ENCODE assay signal across 9 mouse cellular contexts in genomic region chr11:100297801-100298200, GRCm38 (mm10). TPM values are rescaled to one million over a fixed set of nuclear protein-coding genes. Genes with fewer than 3 reads are reported as not detected.
DNase-seq lines count a peak whose midpoint lies in the region; ATAC-seq and TF ChIP-seq lines count a peak whose summit lies in the region.
"Had no signal": no experiment of that assay in that cellular context is flagged by ENCODE, and none has a peak within 500 bp of the region (broad histone marks: within the 10 kb centered on the region; RNA-seq: fewer than 3 reads in every experiment).

No protein-coding gene starts in this region.

- no peak for TF ChIP-seq POLR2A in ES-Bruce4 (IDR thresholded peaks at IDR 0.05; ENCODE audit: insufficient read depth, low read length)
- TF ChIP-seq POLR2A in liver, adult 2 months (IDR thresholded peaks at IDR 0.05; ENCODE audit: extremely low read depth, insufficient read depth, low read length) = no peak

- 0 out of 2 replicates have a peak, but pooled peaks cover 8% of the 10 kb centered on the region for H3K27me3 ChIP-seq in heart, postnatal 0 days (ENCODE audit: control insufficient read depth, insufficient read depth, low read length)
- no peaks in the 10 kb centered on the region for H3K27me3 ChIP-seq in ES-Bruce4 (ENCODE audit: control insufficient read depth, insufficient read depth, low read length, poor library complexity, severe bottlenecking)
- H3K27me3 ChIP-seq in erythroblast, embryonic 14.5 days (ENCODE audit: control insufficient read depth) = peaks cover 5% of the 10 kb centered on the region; the same call in 1 of the 2 replicates
- no peaks in the 10 kb centered on the region for H3K27me3 ChIP-seq in liver, adult 2 months (ENCODE audit: control insufficient read depth, insufficient read depth, low read length)
- no peaks in the 10 kb centered on the region for H3K27me3 ChIP-seq in splenic B cell, adult 2 months (ENCODE audit: control insufficient read depth, insufficient read depth, low read length, poor library complexity, severe bottlenecking)

- DNase-seq in heart, postnatal 0 days (ENCODE audit: low spot score) = no peak
- DNase-seq in heart, postnatal 25 days (ENCODE audit: low spot score) = no peak
- no peak for DNase-seq in liver, adult 2 months (ENCODE audit: extremely low read depth, low read depth, low spot score)
- DNase-seq in splenic B cell, adult 2 months (ENCODE audit: low read depth, low spot score) = peak; percentile 60
- no peak for DNase-seq in spleen, postnatal 36 days (ENCODE audit: low spot score in 2 of 2)

- H3K4me3 ChIP-seq in heart, postnatal 0 days (ENCODE audit: low read depth, low read length) = no peak overlapping the region
- peak overlapping the region; percentile 30 for H3K4me3 ChIP-seq in ES-Bruce4 (ENCODE audit: low read depth, low read length)
- peak overlapping the region; percentile 0 for H3K4me3 ChIP-seq in erythroblast, embryonic 14.5 days (replicated peaks)
- no peak overlapping the region for H3K4me3 ChIP-seq in liver, adult 2 months (ENCODE audit: insufficient read depth, low read depth, low read length)

- no peaks in the 10 kb centered on the region for H3K9me3 ChIP-seq in heart, postnatal 0 days (replicated peaks; ENCODE audit: control insufficient read depth, low read length)
- H3K9me3 ChIP-seq in ES-Bruce4 (replicated peaks; ENCODE audit: control insufficient read depth, insufficient read depth, low read length, poor library complexity, severe bottlenecking) = no peaks in the 10 kb centered on the region
- no peaks in the 10 kb centered on the region for H3K9me3 ChIP-seq in erythroblast, embryonic 14.5 days (ENCODE audit: control insufficient read depth, low read length)

- 33% methylated on average over 5 of the region's 5 CpGs for WGBS in heart, postnatal 0 days
- 35% methylated on average over 5 of the region's 5 CpGs for WGBS in liver, adult 2 months

- 0 out of 2 replicates have a peak, but pooled peaks cover 4% of the 10 kb centered on the region for H3K4me1 ChIP-seq in heart, postnatal 0 days (ENCODE audit: control insufficient read depth, insufficient read depth)
- no peaks in the 10 kb centered on the region for H3K4me1 ChIP-seq in ES-Bruce4 (ENCODE audit: control insufficient read depth, insufficient read depth, low read length)
- H3K4me1 ChIP-seq in erythroblast, embryonic 14.5 days (ENCODE audit: control insufficient read depth) = peaks cover 8% of the 10 kb centered on the region
- no peaks in the 10 kb centered on the region for H3K4me1 ChIP-seq in liver, adult 2 months (ENCODE audit: control insufficient read depth, insufficient read depth, low read length)

- H3K79me2 ChIP-seq in liver, adult 2 months (ENCODE audit: control insufficient read depth, insufficient read depth, low read length) = no peaks in the 10 kb centered on the region

- no peak overlapping the region for H3K27ac ChIP-seq in heart, postnatal 0 days (ENCODE audit: low read depth)
- no peak overlapping the region for H3K27ac ChIP-seq in ES-Bruce4 (ENCODE audit: insufficient read depth, low read length)
- no peak overlapping the region for H3K27ac ChIP-seq in liver, adult 2 months (replicated peaks; ENCODE audit: insufficient read depth, low read depth, low read length)

- no peak for ATAC-seq in heart, postnatal 0 days (ENCODE audit: insufficient read depth, low read depth)
- no peak for ATAC-seq in cerebellum, adult (ENCODE audit: insufficient number of reproducible peaks, low FRiP score, low TSS enrichment)

- H3K36me3 ChIP-seq in heart, postnatal 0 days (replicated peaks; ENCODE audit: control insufficient read depth, insufficient read depth, low read length) = no peaks in the 10 kb centered on the region
- no peaks in the 10 kb centered on the region for H3K36me3 ChIP-seq in ES-Bruce4 (ENCODE audit: control insufficient read depth, insufficient read depth, low read length, poor library complexity, severe bottlenecking)
- H3K36me3 ChIP-seq in erythroblast, embryonic 14.5 days (ENCODE audit: control insufficient read depth) = no peaks in the 10 kb centered on the region
- H3K36me3 ChIP-seq in liver, adult 2 months (ENCODE audit: control insufficient read depth, insufficient read depth, low read length) = no peaks in the 10 kb centered on the region
- H3K36me3 ChIP-seq in splenic B cell, adult 2 months (ENCODE audit: control insufficient read depth, insufficient read depth, low read length, poor library complexity, severe bottlenecking) = no peaks in the 10 kb centered on the region

- no peak for TF ChIP-seq EP300 in heart, postnatal 0 days (IDR thresholded peaks at IDR 0.05; ENCODE audit: low read depth)
- no peak for TF ChIP-seq EP300 in ES-Bruce4 (IDR thresholded peaks at IDR 0.05; ENCODE audit: insufficient read depth, low read depth, low read length)

- peak; percentile 36 for TF ChIP-seq CTCF in heart, postnatal 0 days (IDR thresholded peaks at IDR 0.05; ENCODE audit: low read depth)
- TF ChIP-seq CTCF in ES-Bruce4 (IDR thresholded peaks at IDR 0.05; ENCODE audit: low read depth, low read length) = peak; percentile 83
- TF ChIP-seq CTCF in liver, adult 2 months (IDR thresholded peaks at IDR 0.05; ENCODE audit: low read depth, low read length) = peak; percentile 79

- intact Hi-C loops in heart, postnatal 25 days (cut with DNase I) = loop anchor here (5.0 kb wide), 1 partner anchor 830 kb away; no protein-coding TSS in a partner anchor

- no peak overlapping the region for H3K9ac ChIP-seq in heart, postnatal 0 days (replicated peaks; ENCODE audit: low read depth, low read length)
- H3K9ac ChIP-seq in ES-Bruce4 (ENCODE audit: low read depth, poor library complexity, severe bottlenecking) = no peak overlapping the region
- H3K9ac ChIP-seq in liver, adult 2 months (ENCODE audit: low read depth, low read length) = no peak overlapping the region

- H3K4me2 ChIP-seq in heart, postnatal 0 days (ENCODE audit: low read depth, low read length) = peak overlapping the region; percentile 32; the same call in 1 of the 2 replicates

RNA-seq across cellular contexts. Expression of gene Eif1, which starts 21.9 kb away (rescaled TPM):
- 64.1 and 105 TPM in 2 replicates for total RNA-seq in heart, postnatal 0 days (2014; rRNA removed; ENCODE audit: low replicate concordance)
- 1,927 and 2,123 TPM in 2 replicates for polyA plus RNA-seq in heart, postnatal 0 days (2015; fragmentation: Nextera tagmentation; extraction: Ambion mirVana)
- 1,000 to 10,000 TPM; 1,459 to 1,550 TPM for total RNA-seq in heart, postnatal 25 days (2021)
- 718 and 769 TPM in 2 replicates for polyA plus RNA-seq in ES-Bruce4 (2011; ENCODE audit: insufficient read depth, insufficient read length, low read depth, missing spikeins)
- polyA plus RNA-seq in erythroblast, embryonic 14.5 days (2012) = 151 and 186 TPM in 2 replicates
- 145 and 210 TPM in 2 replicates for total RNA-seq in liver, adult 2 months (2014; rRNA removed)
- polyA plus RNA-seq in liver, adult 2 months (2012; rRNA removed) = 86.6 and 104 TPM in 2 replicates

RNA-seq across cellular contexts. Expression of gene Krt42, which starts 28.1 kb away (rescaled TPM):
- total RNA-seq in heart, postnatal 0 days (2014; rRNA removed; ENCODE audit: low replicate concordance) = not detected in 2 replicates
- polyA plus RNA-seq in heart, postnatal 0 days (2015; fragmentation: Nextera tagmentation; extraction: Ambion mirVana) = not detected in 2 replicates
- total RNA-seq in heart, postnatal 25 days (2021) = not detected
- polyA plus RNA-seq in ES-Bruce4 (2011; ENCODE audit: insufficient read depth, insufficient read length, low read depth, missing spikeins) = 20.6 and 21.5 TPM in 2 replicates
- 0.04 TPM in 1 of 2 replicates, not detected in the other for polyA plus RNA-seq in erythroblast, embryonic 14.5 days (2012)
- not detected in 2 replicates for total RNA-seq in liver, adult 2 months (2014; rRNA removed)
- polyA plus RNA-seq in liver, adult 2 months (2012; rRNA removed) = not detected in 2 replicates
- total RNA-seq: common myeloid progenitor, adult 5-6 weeks had no signal

RNA-seq across cellular contexts. Expression of gene Gast, which starts 36.4 kb away (rescaled TPM):
- total RNA-seq in heart, postnatal 0 days (2014; rRNA removed; ENCODE audit: low replicate concordance) = not detected in 2 replicates
- not detected in 2 replicates for polyA plus RNA-seq in heart, postnatal 0 days (2015; fragmentation: Nextera tagmentation; extraction: Ambion mirVana)
- total RNA-seq in heart, postnatal 25 days (2021) = not detected
- polyA plus RNA-seq in ES-Bruce4 (2011; ENCODE audit: insufficient read depth, insufficient read length, low read depth, missing spikeins) = not detected in 2 replicates
- polyA plus RNA-seq in erythroblast, embryonic 14.5 days (2012) = 0.09 and 0.11 TPM in 2 replicates
- not detected in 2 replicates for total RNA-seq in liver, adult 2 months (2014; rRNA removed)
- not detected in 2 replicates for polyA plus RNA-seq in liver, adult 2 months (2012; rRNA removed)
- total RNA-seq: common myeloid progenitor, adult 5-6 weeks had no signal

RNA-seq across cellular contexts. Expression of gene Krt17, which starts 37.0 kb away (rescaled TPM):
- total RNA-seq in heart, postnatal 0 days (2014; rRNA removed; ENCODE audit: low replicate concordance) = 2.2 TPM in 1 of 2 replicates, not detected in the other
- 0.14 and 0.32 TPM in 2 replicates for polyA plus RNA-seq in heart, postnatal 0 days (2015; fragmentation: Nextera tagmentation; extraction: Ambion mirVana)
- total RNA-seq in heart, postnatal 25 days (2021) = not detected
- 10.5 and 11.8 TPM in 2 replicates for polyA plus RNA-seq in ES-Bruce4 (2011; ENCODE audit: insufficient read depth, insufficient read length, low read depth, missing spikeins)
- polyA plus RNA-seq in erythroblast, embryonic 14.5 days (2012) = 0.03 and 0.04 TPM in 2 replicates
- not detected in 2 replicates for total RNA-seq in liver, adult 2 months (2014; rRNA removed)
- not detected in 2 replicates for polyA plus RNA-seq in liver, adult 2 months (2012; rRNA removed)
- total RNA-seq: common myeloid progenitor, adult 5-6 weeks had no signal

RNA-seq across cellular contexts. Expression of gene Krt16, which starts 49.1 kb away (rescaled TPM):
- total RNA-seq in heart, postnatal 0 days (2014; rRNA removed; ENCODE audit: low replicate concordance) = not detected in 2 replicates
- polyA plus RNA-seq in heart, postnatal 0 days (2015; fragmentation: Nextera tagmentation; extraction: Ambion mirVana) = not detected in 2 replicates
- not detected for total RNA-seq in heart, postnatal 25 days (2021)
- polyA plus RNA-seq in ES-Bruce4 (2011; ENCODE audit: insufficient read depth, insufficient read length, low read depth, missing spikeins) = 0.99 TPM in 1 of 2 replicates, not detected in the other
- polyA plus RNA-seq in erythroblast, embryonic 14.5 days (2012) = not detected in 2 replicates
- total RNA-seq in liver, adult 2 months (2014; rRNA removed) = not detected in 2 replicates
- polyA plus RNA-seq in liver, adult 2 months (2012; rRNA removed) = not detected in 2 replicates
- total RNA-seq: common myeloid progenitor, adult 5-6 weeks had no signal

Comparison
In these comparisons a context has a peak if more than half of its experiments do, and no peak if none do; other contexts are left out.
1. H3K4me3 ChIP-seq: peak in ES-Bruce4 (single experiment) and erythroblast, embryonic 14.5 days (single experiment); none in heart, postnatal 0 days (single experiment) and liver, adult 2 months (single experiment).
2. RNA of gene Krt42, which starts 28.1 kb away (polyA plus RNA-seq): 20.6 to 21.5 TPM in ES-Bruce4; 0.04 TPM in erythroblast, embryonic 14.5 days, not detected in heart, postnatal 0 days and not detected in liver, adult 2 months; every median in the first group is over 10 times any median in the second.
3. Peak in every context shown above with its lines, with median percentiles within 50 percentile points of each other: CTCF ChIP-seq.